Mouse (Mus musculus): ENCODE data around the gene Unc93a2. TPM values are rescaled to one million over a fixed set of nuclear protein-coding genes. Genes with fewer than 3 reads are reported as not detected.
"Not testable (repeated sequence)": the region's sequence is repeated elsewhere in the genome, so short reads cannot be mapped to it uniquely, and the experiment has no call there.

Gene Unc93a2
- polyA plus RNA-seq, 1 experiment from 2014 or later: not detected

GRCm38 (mm10) chr17:7377907-7378306 lies 7.4 kb downstream of the Unc93a2 start:
- H3K4me1 ChIP-seq (ENCODE audit: control insufficient read depth, insufficient read depth, low read length); H3K9ac ChIP-seq (ENCODE audit: low read length); H3K9me3 ChIP-seq (replicated peaks; ENCODE audit: control insufficient read depth, low read length); H3K27me3 ChIP-seq (ENCODE audit: control insufficient read depth, insufficient read depth, low read length); H3K4me3 ChIP-seq (ENCODE audit: low read length); H3K4me2 ChIP-seq (ENCODE audit: low read depth, low read length); H3K36me3 ChIP-seq (ENCODE audit: control insufficient read depth, insufficient read depth); H3K27ac ChIP-seq (ENCODE audit: low read length); ATAC-seq (replicated peaks; ENCODE audit: extremely low read depth, insufficient read depth, low FRiP score): not testable (repeated sequence)
- WGBS: 22% methylated on average over 2 of the region's 3 CpGs

DNA sequence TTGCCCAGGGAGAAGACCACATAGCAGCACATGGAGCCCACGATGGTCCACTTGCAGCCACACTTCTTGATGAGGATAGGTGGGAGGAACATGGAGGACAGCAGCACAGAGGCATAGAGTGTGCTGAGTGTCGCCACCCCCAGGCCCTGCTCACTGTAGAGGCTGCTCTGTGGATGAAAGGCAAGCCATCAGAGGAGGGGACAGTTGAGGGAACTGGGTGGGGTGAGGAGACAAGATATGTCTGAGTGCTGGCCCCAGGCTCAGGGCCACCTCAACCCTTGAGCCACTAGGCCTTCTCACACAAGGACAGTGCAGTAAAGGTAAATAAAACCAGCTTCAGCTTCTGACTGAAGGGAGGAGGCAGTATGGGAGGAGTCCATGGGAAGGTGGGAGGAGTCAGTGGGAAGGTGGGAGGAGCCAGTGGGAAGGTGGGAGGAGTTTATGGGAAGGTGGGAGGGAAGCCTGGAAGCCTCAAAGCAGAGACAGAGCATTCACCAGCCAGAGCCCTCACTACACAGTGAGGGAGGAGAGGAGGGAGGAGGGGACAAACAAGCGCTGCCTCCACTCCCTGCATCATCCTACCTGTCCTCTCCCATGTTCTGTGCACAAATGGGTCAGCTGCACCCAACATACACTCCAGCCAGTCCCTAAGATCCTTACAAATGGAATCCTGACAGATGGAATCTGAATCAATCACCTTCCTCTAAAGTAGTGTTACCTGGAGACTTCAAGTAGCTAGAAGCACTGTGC lies 8.1 kb downstream of the Unc93a2 start:
- H3K27me3 ChIP-seq (ENCODE audit: control insufficient read depth, insufficient read depth, low read length); H3K27ac ChIP-seq (ENCODE audit: low read length); H3K4me3 ChIP-seq (ENCODE audit: low read length); H3K4me1 ChIP-seq (ENCODE audit: control insufficient read depth, insufficient read depth, low read length); H3K9ac ChIP-seq (ENCODE audit: low read length); ATAC-seq (replicated peaks; ENCODE audit: extremely low read depth, insufficient read depth, low FRiP score); H3K9me3 ChIP-seq (replicated peaks; ENCODE audit: control insufficient read depth, low read length); H3K36me3 ChIP-seq (ENCODE audit: control insufficient read depth, insufficient read depth); H3K4me2 ChIP-seq (ENCODE audit: low read depth, low read length): not testable (repeated sequence)
- WGBS: 82% methylated on average over 1 of the region's 3 CpGs

DNA sequence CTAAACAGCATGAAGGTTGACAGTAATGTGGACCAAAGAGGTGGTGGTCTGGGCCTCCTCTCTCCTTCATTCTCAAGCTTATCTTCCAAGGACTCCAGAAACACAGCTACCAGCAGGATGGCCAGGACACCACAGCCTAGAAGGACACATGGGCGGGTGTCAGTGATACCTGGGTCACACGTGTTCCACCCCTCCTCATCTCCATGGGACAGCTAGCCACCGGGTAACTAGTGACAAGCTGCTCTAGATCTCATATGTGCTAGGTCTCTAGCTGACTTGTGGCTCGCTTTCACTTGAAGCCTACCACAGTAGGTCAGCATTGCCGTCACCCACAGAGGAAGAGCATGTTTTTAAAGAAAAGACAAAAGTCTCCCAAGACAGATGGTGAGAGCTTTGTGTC lies 13.4 kb downstream of the Unc93a2 start, which contains the start of gene Gm49630:
TSS of gene Gm49630 (minus strand) at position 101 of the 400 bp plus-strand sequence.
- H3K27me3 ChIP-seq (ENCODE audit: control insufficient read depth, insufficient read depth, low read length); H3K4me3 ChIP-seq (ENCODE audit: low read length); H3K4me2 ChIP-seq (ENCODE audit: low read depth, low read length); H3K9ac ChIP-seq (ENCODE audit: low read length); H3K27ac ChIP-seq (ENCODE audit: low read length); H3K9me3 ChIP-seq (replicated peaks; ENCODE audit: control insufficient read depth, low read length); ATAC-seq (replicated peaks; ENCODE audit: extremely low read depth, insufficient read depth, low FRiP score); H3K36me3 ChIP-seq (ENCODE audit: control insufficient read depth, insufficient read depth); H3K4me1 ChIP-seq (ENCODE audit: control insufficient read depth, insufficient read depth, low read length): not testable (repeated sequence)
- 80% methylated on average over 3 of the region's 5 CpGs for WGBS

- not testable (repeated sequence) for H3K27me3 ChIP-seq (ENCODE audit: control insufficient read depth, insufficient read depth, low read length); H3K9me3 ChIP-seq (replicated peaks; ENCODE audit: control insufficient read depth, low read length); H3K27ac ChIP-seq (ENCODE audit: low read length); H3K36me3 ChIP-seq (ENCODE audit: control insufficient read depth, insufficient read depth); H3K9ac ChIP-seq (ENCODE audit: low read length); ATAC-seq (replicated peaks; ENCODE audit: extremely low read depth, insufficient read depth, low FRiP score); H3K4me2 ChIP-seq (ENCODE audit: low read depth, low read length); H3K4me1 ChIP-seq (ENCODE audit: control insufficient read depth, insufficient read depth, low read length); H3K4me3 ChIP-seq (ENCODE audit: low read length)
- 42% methylated on average over 4 of the region's 6 CpGs for WGBS
Observed at GRCm38 (mm10) chr17:7369401-7369800, 15.9 kb downstream of the Unc93a2 start.

GRCm38 (mm10) chr17:7366676-7367374 lies 18.4 kb downstream of the Unc93a2 start:
- not testable (repeated sequence) for H3K36me3 ChIP-seq (ENCODE audit: control insufficient read depth, insufficient read depth); ATAC-seq (replicated peaks; ENCODE audit: extremely low read depth, insufficient read depth, low FRiP score); H3K4me3 ChIP-seq (ENCODE audit: low read length); H3K4me1 ChIP-seq (ENCODE audit: control insufficient read depth, insufficient read depth, low read length); H3K27ac ChIP-seq (ENCODE audit: low read length); H3K4me2 ChIP-seq (ENCODE audit: low read depth, low read length); H3K9ac ChIP-seq (ENCODE audit: low read length); H3K27me3 ChIP-seq (ENCODE audit: control insufficient read depth, insufficient read depth, low read length); H3K9me3 ChIP-seq (replicated peaks; ENCODE audit: control insufficient read depth, low read length)
- WGBS: 31% methylated on average over 3 of the region's 7 CpGs

DNA sequence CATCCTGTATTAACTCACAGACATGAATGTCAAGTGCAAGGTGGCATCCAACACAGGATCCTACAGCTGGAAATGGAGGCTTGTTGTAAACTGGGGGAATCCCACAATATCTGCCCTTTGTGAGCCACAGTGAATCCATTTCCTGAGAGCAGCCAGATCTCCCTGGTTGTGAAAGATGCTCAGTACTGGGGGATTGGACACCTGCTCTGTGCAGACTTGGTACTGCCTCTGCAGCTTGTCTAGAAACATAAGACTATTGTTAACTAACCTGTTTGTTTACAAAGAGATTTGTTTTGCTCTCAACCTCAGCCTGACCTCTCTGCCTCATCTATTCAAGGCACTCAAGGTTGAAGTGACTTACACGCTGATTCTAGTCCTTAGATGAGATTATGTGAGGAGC lies 19.0 kb downstream of the Unc93a2 start:
- not testable (repeated sequence) for H3K9me3 ChIP-seq (replicated peaks; ENCODE audit: control insufficient read depth, low read length); H3K4me1 ChIP-seq (ENCODE audit: control insufficient read depth, insufficient read depth, low read length); H3K4me3 ChIP-seq (ENCODE audit: low read length); ATAC-seq (replicated peaks; ENCODE audit: extremely low read depth, insufficient read depth, low FRiP score); H3K4me2 ChIP-seq (ENCODE audit: low read depth, low read length); H3K36me3 ChIP-seq (ENCODE audit: control insufficient read depth, insufficient read depth); H3K27me3 ChIP-seq (ENCODE audit: control insufficient read depth, insufficient read depth, low read length); H3K9ac ChIP-seq (ENCODE audit: low read length); H3K27ac ChIP-seq (ENCODE audit: low read length)
- no CpG with 5 or more reads among the region's 1 CpGs for whole genome bisulfite sequencing

DNA sequence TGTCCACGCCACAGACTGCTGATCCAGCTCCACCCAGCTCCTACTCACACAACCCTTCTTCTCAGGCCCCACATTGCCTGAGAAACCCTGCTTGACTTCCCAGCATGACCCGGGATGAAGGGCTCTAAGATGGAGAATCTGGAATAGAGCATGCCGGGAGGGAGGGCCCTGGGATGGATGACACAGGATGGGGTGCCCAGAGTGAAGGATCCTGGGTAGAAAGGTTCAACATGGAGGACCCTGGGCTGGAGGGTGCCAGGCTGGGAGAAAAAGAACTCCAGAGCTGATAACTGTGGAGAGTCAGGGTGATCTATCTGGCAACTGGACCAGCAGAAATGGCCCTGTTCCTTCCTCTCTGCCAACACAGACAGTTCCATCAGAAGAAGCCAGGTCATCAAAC lies 19.6 kb downstream of the Unc93a2 start:
- ATAC-seq (replicated peaks; ENCODE audit: extremely low read depth, insufficient read depth, low FRiP score); H3K4me3 ChIP-seq (ENCODE audit: low read length); H3K36me3 ChIP-seq (ENCODE audit: control insufficient read depth, insufficient read depth); H3K4me1 ChIP-seq (ENCODE audit: control insufficient read depth, insufficient read depth, low read length); H3K9me3 ChIP-seq (replicated peaks; ENCODE audit: control insufficient read depth, low read length); H3K27ac ChIP-seq (ENCODE audit: low read length); H3K9ac ChIP-seq (ENCODE audit: low read length); H3K4me2 ChIP-seq (ENCODE audit: low read depth, low read length); H3K27me3 ChIP-seq (ENCODE audit: control insufficient read depth, insufficient read depth, low read length): not testable (repeated sequence)
- no CpG with 5 or more reads among the region's 3 CpGs for WGBS

DNA sequence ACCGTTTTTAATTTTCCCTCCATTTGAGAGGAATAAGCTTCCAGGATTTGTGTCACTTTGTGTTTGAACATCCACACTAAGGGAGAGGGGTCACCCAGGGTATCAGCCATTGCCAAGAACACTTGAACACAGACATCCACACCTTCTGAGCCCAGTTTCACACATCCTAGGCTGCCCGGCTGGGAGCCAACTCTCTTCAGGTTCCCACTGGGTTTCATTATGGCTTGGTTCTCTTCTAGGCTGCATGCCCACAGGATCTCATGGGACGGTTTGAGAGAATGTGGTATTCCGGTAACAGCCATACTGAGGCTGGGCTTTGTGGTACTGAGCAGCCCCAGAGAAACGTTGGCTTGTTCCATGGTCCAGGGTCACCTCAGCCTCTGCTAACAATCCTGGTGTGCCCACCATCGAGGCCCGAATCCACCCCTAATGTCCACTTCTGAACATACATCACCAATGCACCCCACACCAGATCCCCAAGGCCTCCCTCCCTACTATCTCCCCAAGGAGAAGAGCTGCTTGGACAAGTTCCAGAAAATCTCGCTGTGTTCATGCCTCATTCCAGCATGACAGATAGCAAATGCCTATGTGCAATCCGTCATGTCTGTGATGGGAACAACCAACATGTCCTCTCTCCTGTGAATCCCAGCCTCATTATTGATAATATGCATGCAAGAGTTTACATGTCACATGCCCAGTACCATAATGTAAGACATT lies 24.4 kb downstream of the Unc93a2 start:
- H3K4me2 ChIP-seq (ENCODE audit: low read depth, low read length); H3K36me3 ChIP-seq (ENCODE audit: control insufficient read depth, insufficient read depth); H3K4me3 ChIP-seq (ENCODE audit: low read length); H3K27me3 ChIP-seq (ENCODE audit: control insufficient read depth, insufficient read depth, low read length); H3K27ac ChIP-seq (ENCODE audit: low read length); H3K9me3 ChIP-seq (replicated peaks; ENCODE audit: control insufficient read depth, low read length); H3K4me1 ChIP-seq (ENCODE audit: control insufficient read depth, insufficient read depth, low read length); H3K9ac ChIP-seq (ENCODE audit: low read length): not testable (repeated sequence)
- ATAC-seq (replicated peaks; ENCODE audit: extremely low read depth, insufficient read depth, low FRiP score): peak; percentile 55; the same call in 1 of the 2 replicates
- WGBS: 60% methylated on average over 8 of the region's 9 CpGs

- H3K4me2 ChIP-seq (ENCODE audit: low read depth, low read length); H3K9ac ChIP-seq (ENCODE audit: low read length); H3K9me3 ChIP-seq (replicated peaks; ENCODE audit: control insufficient read depth, low read length); H3K27ac ChIP-seq (ENCODE audit: low read length); H3K36me3 ChIP-seq (ENCODE audit: control insufficient read depth, insufficient read depth); H3K4me3 ChIP-seq (ENCODE audit: low read length); ATAC-seq (replicated peaks; ENCODE audit: extremely low read depth, insufficient read depth, low FRiP score); H3K4me1 ChIP-seq (ENCODE audit: control insufficient read depth, insufficient read depth, low read length); H3K27me3 ChIP-seq (ENCODE audit: control insufficient read depth, insufficient read depth, low read length): not testable (repeated sequence)
- WGBS: 78% methylated on average over 4 of the region's 4 CpGs
Observed at GRCm38 (mm10) chr17:7359806-7360205, 25.5 kb downstream of the Unc93a2 start.
